Mouse (Mus musculus): Measurements from ENCODE around the gene Tns3. TPM values are rescaled to one million over a fixed set of nuclear protein-coding genes. Genes with fewer than 3 reads are reported as not detected.

Tns3 gene
- total RNA-seq, 2 experiments from 2014 or later = 10.9 to 12.1 TPM

DNA sequence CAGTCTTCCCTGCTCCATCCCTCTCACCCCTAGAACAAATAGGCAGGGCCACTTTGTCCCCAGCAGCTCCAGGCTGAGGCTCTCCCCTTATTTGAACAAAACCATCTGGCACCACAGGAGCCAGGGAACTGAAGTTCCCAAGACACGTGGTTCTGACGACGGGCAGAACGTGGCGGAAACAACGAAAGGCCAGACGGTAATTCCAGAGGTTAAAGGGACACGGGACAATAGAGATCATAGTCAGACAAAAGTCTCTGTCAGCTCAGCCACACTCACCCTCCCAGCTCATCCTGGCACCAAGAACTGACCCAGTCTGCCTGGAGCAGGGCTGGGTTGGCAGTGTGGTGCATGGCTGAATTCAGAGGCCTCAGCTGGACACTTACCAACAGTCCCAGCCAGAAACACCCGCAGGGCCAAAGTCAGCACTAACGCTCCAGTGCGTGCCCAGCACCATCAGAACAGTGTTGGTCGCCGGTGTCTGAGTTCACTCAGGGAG lies 10.5 kb downstream of the Tns3 start:
- peak; percentile 50 for DNase-seq
- intact Hi-C loops (cut with DNase I; ENCODE audit: low total_unique reads) = no loop called here

DNA sequence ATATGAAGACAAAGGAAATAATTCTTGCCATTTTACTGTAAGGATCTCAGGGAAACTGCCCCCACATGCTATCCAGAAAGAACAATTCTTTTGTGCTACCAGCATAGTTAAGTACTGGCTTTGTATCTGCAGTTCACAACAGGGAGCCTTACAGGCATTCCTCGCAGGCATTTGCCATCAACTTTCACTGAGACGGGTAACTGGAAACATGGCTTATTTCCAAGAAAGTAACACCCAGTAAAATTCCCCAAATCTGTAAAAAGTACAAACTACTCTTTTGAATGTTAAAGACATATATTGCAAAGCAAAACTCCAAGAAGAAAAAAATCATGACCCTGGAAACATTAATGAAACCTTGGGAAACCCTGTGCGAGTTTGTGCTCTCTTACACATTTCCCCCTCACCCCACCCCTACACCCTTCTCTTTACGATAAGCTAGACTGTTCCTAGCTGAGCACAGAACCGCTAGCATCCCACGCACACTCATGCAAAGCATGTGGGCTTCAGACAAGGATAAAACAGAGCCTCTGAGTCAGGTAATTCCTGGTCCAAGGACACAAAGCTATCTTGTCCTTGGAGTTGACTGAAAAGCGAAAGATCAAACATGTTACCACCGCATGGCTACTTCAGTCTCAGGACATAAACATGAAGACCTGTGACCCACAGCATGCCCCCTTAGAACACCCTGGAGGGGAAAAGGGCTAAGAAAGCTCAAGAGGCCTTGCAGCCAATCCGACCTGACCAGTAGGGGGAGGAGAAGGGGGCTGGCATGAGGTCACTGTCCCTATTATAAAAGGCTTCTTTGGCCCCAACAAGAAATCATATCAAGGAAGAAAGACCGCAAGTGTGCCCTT lies 11.3 kb downstream of the Tns3 start:
- DNase-seq = no peak
- intact Hi-C loops (cut with DNase I; ENCODE audit: low total_unique reads) = no loop called here

DNA sequence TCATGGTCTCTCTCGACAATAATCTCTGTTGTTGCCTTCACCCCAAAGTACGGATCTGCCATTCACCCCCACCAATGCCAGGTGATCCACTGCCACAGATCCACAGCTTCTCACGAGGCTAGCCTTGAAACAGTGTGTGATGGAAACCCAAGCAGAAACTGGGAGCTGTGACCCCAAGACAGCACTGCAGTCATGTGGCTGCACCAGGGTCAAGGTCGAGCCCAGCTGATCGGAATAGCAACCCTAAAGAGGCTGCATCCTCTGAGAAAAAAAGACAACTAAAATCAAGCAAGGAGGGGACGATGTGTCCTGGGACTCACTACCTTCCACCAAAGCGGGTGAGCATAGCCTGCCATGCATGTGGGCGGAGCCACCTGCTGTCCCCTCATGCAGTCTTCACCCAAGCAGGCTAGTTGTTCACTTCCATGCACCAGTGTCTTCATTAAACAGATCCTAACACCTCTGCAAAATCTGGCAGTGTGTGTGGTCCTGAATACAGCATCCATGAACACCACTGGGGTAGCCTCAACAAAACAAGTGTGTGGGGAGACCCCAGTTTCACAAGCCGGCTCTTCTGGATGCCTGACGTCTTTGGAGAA lies 12.1 kb downstream of the Tns3 start:
- DNase-seq = no peak
- intact Hi-C loops (cut with DNase I; ENCODE audit: low total_unique reads) = no loop called here

DNA sequence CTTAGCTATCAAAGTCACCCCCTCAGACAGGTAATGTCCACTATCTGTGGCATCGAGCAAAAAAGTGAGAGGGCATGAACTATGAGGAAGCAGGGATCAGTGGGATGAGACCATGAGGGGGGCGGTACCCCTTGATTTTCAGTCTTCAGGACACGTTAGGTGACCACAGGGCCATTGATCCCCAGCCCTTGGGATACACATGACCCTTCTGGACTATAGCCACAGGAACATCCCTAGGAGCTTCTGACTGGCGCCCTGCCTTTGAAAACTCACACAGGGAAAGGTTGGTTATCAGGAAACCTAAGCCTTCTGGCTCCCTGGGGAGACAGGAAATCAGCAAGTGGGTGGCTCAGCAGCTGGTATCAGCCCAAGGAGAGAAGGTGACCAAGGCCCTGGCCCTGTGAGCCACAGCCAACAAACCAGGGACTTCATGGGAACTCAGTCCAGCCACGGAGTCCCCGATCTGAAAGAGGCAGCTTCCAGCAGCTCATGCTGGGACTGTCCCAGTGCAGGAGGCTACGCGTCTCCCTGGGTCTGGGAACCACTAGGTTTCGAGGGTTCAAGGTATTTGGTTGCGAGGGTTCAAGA lies 12.8 kb downstream of the Tns3 start:
- no peak for DNase-seq
- intact Hi-C loops (cut with DNase I; ENCODE audit: low total_unique reads) = no loop called here

DNA sequence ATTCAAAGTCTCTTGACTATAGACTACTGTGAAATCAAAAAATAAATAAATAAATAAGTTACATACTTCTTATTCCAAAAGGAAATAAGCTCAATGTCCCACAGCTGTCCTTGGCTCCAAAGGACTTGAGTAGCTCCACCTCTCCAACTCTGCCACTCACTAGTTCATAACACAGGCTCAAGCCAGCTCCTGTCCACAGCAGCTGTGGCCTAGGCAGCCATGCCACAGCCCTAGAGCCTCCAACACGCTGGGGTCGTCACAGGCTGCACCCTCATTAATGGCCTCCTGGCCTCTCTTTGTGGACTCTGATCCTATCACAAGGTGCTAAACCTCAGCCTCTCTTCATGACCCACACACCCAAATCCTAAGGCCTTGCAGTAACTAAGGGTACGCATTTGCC lies 18.7 kb downstream of the Tns3 start:
- intact Hi-C loops (cut with DNase I; ENCODE audit: low total_unique reads) = no loop called here
- no peak for DNase-seq

DNA sequence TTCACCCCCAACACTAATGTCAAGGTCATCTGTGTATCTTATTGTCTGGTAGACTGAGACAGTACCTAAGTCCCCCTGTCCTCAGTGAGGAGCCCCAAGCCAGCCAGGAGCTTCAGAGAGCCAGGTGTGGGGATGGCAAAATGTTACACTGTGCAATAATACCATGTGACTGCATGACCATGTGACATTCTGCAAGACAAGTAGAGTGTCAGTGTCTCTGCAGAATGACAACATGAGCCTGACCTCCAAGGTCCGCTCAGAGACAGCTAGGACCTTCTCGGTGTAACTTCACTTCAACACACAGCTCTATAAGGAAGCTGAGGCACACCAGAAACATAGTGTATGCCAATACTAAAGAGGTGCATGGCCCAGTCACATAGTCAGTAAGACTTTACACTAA lies 20.1 kb downstream of the Tns3 start:
- DNase-seq = no peak
- intact Hi-C loops (cut with DNase I; ENCODE audit: low total_unique reads) = no loop called here

DNA sequence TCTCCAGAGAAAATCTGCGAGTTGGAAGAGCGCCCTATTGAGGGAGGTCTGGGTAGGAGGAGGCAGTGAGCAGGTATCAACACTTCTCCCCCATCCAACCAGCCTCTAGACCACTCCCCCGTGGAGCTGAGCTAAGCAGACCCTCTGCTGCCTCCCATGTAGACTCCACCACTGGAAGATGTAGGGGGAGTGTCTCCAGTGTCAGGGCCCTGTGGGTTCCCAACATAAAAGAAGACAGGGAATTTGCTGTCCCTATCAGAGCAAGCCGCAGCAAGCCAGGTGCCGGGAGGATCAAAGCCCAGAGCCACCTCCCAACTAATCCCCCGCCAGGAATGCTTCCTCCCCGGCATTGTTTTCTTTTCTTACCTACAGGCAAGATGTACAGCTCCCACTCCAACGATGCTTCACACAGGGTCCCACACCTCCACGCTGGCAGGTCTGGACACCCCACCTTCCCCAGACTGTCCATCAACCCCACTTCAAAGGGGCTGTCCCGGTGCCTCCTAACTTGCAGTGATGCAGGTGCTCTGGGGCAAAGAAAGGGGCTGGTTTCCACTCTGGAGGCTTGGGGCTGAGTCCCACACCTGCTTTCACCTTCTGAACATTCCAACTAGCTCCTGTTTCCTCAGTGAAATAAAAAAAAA lies 22.6 kb downstream of the Tns3 start:
- intact Hi-C loops (cut with DNase I; ENCODE audit: low total_unique reads) = no loop called here
- no peak for DNase-seq

DNA sequence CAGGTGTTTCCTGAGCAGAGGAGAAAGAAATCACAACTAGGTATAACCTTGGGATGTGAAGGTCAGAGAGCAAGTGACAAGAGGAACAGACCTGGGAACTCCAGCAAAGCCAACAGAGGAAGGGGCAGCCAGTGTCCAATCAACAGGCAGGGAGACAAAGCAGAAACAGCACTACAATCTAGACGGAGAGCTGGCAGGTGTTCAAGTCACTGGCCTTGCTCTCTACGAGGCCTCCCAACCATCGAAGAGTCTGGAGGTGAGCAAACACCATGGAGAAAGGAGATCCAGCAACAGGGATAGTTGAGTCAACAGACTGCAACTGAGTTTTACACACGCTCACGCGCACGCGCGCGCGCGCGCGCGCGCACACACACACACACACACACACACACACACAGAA lies 24.6 kb downstream of the Tns3 start:
- intact Hi-C loops (cut with DNase I; ENCODE audit: low total_unique reads) = no loop called here
- DNase-seq = no peak

DNA sequence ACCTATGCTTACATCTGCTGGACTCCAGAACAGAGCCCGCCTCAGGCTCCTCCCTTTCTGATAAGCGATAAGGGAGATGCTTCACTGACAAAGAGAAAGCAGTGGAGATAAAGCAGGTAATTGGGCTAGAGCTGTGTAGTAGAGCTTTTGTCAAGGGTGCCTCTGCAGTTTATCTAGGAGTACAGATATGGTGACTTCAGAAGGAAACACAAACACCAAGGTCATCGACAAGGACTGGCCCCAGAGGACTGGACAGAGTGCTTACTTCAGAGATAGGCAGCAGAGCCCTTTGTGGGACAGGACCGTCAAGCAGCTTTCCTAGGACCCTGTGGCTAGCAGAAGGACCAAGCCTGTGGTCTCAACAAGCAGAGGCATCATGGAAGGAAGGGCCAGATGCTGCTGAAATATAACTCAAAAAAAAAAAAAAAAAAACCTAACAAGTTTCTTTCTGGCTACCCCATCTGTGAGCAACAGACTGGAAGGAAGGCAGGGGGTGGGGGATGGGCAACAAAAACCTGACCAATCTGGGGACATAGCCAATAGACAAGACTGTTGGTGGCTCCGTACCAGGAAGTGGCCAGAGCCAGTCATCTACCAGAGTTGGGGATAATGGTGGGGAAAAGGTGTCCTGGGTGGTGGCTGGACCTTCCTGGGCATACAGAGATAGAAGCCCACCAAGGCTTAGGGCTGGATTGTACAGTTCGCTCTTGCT lies 25.2 kb downstream of the Tns3 start:
- no peak for DNase-seq
- intact Hi-C loops (cut with DNase I; ENCODE audit: low total_unique reads) = no loop called here

DNA sequence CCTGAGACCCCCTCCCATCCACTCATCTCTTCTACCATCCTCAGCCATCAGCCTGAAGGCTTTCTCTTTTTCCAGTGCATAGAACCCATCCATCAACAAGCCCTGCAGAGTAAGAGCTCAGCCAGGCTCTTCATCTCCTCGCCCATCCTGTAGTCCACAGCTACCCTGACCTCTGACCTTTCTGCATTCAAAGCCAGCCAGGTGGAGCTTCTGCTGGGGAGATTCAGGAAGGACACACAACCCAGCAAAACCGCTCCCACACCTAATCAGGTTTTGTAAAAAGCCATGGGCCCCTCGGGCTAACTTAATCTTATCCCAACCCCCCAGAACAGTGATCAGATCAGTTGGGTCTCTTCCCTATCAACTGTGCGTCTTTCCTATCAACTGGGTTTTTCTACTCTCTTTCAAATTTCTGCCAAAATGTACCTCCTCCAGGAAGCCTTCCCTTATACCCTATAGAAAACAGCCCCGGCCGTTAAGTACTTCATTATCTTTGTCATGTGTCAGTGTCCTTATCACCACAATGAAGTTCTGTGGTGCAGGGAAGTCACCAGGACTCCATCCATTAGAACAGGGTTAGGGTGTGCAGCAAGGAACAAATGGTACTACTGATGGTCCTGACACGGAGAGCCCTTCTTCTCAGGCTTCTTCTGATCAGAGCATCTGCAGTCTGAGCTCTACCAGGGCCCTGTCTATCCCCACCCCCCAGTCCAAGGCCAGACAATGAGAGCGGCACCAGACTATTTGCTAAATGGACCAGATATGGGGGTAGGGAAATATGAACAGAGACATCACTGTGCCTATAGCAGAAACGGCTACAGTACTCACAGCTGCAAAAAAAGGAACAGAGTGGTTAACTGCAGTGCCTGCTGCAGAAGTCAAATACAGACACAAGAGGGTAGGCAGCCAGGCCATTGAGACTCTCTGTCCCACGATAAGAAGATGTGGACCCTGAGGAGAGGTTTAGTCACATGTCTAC lies 26.6 kb downstream of the Tns3 start:
- no peak for DNase-seq
- intact Hi-C loops (cut with DNase I; ENCODE audit: low total_unique reads) = no loop called here

DNA sequence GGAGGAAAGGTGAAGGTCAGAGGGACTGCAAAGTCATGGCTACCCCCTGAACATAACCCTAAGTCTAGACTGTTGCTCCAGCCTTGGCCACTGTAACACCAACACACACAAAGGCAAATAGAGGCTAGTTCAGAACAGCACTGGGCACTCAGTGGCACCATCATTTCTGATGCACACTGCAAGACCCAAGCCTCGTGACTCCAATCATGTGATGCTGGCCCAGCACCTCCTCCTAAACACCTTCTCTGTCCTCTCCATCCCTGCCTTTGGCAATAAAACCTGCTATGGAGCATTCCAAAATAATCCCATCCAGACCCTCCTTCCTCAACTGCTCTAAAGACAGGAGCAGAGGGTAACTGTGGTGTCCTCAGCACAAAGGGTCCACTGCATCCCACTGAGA lies 27.7 kb downstream of the Tns3 start:
- intact Hi-C loops (cut with DNase I; ENCODE audit: low total_unique reads) = no loop called here
- DNase-seq = no peak

DNA sequence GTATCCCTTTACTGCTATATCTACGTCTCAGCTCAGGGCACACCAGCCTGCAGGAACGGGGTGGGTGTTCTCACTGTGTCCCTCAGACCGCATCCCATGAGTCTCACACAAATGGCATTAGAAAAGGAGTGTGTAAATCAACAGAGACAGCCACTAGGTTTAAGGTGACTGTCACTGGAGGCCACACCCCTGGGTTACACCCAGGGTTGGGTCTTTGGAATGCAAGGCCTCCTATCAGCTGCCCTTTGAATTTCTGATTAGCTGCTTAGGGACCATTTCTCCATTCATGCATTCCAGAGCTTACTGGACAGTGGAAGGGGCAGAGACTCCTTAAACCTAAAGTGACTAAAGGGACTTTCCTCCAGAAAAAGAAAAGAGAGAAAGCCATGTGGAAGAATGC lies 28.6 kb downstream of the Tns3 start:
- DNase-seq = no peak
- intact Hi-C loops (cut with DNase I; ENCODE audit: low total_unique reads) = no loop called here

DNA sequence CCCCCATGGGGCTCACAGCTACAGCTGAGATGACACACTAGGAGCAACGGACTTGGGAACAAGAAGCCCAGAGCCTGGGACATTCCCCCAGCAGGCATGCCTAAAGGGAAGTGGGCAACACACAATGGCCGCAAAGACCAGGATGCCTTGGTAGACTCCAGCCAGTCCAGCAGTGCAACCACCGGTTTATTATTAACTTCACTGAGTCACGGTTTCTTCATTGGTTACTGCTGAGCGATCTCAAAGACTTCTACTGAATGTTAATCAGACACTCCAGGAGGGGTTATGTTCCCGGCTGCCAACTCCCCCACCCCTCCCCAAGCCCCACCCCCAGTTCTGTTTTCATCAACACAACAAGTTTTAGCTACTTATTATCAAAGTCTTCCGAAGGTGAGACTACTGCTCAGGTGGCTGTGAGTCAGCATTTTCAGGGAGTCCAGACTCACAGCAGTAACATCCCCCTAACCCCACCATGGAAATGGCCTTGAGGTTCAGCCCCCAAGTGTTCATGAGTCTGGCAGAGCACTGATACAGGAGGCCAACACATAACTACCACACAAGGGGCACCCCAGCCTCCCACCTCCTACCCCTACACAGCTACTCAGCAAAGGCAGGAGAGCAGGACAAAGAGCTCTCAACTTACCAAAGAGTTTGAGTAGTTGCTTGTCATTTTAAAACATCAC lies 29.5 kb downstream of the Tns3 start:
- DNase-seq = no peak

DNA sequence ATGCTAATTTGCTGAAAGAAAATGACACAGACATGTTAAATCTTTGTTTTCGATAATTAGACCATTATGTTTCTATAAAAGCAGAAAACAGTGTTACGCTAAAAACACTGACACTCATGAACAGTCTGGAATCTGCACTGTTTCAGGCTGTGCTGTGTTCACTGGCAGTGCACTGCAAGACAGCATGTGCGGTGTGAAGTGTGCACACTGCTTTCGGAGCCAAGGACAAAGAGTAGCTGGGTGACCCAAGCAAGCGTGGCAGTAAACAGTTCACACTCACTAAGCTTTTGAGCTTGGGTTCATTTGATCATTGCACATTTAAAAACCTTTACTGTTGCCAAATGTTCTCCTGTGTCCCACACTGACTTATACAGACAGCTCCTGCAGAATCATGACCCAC lies 32.2 kb downstream of the Tns3 start:
- no peak for DNase-seq
- intact Hi-C loops (cut with DNase I; ENCODE audit: low total_unique reads) = no loop called here

More for the DNA sequence above, 29.5 kb downstream of the Tns3 start:
- intact Hi-C loops (cut with DNase I; ENCODE audit: low total_unique reads) = no loop called here

DNA sequence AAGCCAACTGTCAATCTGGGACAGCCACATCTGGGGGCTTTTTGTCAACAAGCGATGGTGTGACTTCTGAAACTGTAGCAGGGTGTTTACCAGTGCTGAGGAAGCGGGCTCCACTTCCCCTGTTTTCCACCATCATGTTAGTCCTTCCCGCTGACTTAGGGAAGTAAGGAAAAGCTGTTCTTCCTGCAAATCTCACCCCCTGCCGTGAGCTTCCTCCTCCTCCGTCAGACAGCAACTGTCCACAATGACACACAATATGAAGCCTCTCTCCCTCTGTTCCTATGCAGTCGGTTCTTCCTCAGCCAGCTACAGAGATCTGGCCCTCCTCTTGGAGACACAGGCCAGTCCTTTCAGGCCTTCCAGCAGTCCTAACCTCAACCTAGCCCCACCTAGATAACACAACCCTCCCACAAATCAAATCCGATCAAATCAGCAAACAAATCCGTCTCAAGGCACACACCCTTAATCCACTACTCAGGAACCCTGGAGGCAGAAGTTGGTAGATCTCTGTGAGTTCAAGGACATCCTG lies 34.4 kb downstream of the Tns3 start:
- intact Hi-C loops (cut with DNase I; ENCODE audit: low total_unique reads) = no loop called here

DNA sequence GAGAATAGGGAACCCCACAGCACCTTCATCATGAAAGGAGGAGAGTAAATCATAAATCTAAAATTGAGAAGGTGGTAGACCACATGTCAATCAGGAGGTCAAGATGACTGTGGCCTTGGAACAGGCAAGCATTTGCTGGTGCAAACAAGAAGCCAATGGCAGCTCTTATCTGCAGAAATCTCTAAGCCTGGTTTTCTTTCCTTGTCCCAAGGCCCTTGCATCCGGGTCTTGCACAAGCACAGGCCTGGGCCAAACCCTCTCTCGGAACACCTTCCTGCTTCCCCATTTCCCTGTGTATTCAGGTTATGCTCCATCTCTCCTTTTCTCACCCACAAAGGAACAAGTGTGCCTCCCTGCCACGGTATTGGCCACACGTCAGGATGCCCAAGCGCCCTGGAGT lies 35.0 kb downstream of the Tns3 start:
- intact Hi-C loops (cut with DNase I; ENCODE audit: low total_unique reads) = no loop called here
- DNase-seq = no peak

More for the DNA sequence above, 34.4 kb downstream of the Tns3 start:
- DNase-seq = no peak

DNA sequence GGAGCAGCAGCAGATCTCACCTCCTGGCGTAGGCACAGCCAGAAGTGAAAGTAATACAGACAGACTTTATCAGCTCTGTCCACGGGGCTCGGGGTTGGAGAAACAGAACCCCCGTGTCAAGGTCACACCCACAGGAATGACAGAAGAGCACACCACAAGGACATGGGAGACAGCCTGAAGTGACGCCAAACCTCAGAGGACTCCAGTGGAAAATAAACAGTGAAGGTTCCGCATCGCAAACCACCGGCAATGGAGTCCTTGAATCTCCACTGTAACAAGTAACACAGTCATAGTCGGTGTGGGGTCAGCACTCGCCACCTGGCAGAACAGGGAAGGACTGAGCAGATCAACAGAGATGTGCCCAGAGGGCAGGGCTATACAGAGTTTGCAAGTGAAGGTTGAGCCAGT lies 35.5 kb downstream of the Tns3 start:
- intact Hi-C loops (cut with DNase I; ENCODE audit: low total_unique reads) = no loop called here
- DNase-seq = no peak

DNA sequence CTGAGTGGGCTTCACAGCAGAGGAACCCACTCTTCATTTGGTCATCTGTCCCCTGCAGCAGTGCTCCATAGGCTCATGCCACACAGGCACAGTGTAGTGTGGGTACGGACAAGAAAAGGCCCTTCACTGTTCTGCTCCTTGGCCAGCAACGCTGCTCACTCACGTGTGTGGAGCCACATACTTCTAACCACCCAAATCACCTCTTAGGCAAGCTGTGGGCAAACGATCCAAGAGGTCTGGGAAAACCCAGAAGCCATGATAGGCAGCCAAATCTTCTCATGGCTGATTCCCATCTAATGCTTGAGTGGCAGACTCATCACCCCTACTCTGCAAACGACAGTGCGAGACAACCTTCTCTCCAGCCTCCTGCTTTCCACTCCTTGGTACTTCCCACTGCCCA lies 37.2 kb downstream of the Tns3 start:
- DNase-seq = no peak
- intact Hi-C loops (cut with DNase I; ENCODE audit: low total_unique reads) = no loop called here

Data from gastrocnemius, postnatal 14 days (tissue).